Mouse (Mus musculus): ENCODE results near the gene Pde8a. TPM values are rescaled to one million over a fixed set of nuclear protein-coding genes. Genes with fewer than 3 reads are reported as not detected.

Gene Pde8a
- polyA plus RNA-seq, 1 experiment from 2014 or later = 2.0 TPM

- Histone ChIP-seq H3K27me3 (replicated peaks) (no peaks in the 10 kb centered on the region), H3K36me3 (no peaks in the 10 kb centered on the region), H3K9ac (no peak overlapping the region), H3K4me1 (no peaks in the 10 kb centered on the region), H3K27ac (no peak overlapping the region), H3K4me3 (no peak overlapping the region), H3K9me3 (replicated peaks) (no peaks in the 10 kb centered on the region), H3K4me2 (no peak overlapping the region)
- ATAC-seq = no peak
- WGBS (ENCODE audit: insufficient replicate concordance) = 65% methylated on average over 2 of the region's 2 CpGs
These were observed 81.8 kb downstream of the Pde8a start for GRCm38 (mm10) chr7:81295169-81295568.

DNA sequence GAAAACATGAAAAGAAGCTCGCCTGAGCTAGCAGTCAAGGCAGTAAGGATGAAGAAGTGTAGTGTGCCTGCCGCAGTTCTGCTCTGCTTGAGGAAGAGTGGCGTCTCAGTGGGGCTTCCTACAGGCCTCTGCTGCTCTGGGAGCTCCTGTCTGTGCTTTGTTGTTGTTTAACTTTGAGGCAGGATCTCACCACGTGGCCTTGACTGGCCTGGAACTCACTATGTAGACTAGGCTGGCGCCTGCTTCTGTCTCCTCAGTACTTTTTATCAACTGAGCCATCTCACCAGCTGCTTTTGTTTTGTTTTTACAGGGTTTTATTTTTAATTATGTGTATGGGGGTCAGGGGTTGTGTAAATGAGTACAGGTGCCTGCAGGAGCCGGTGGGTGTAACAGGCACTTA, 84.8 kb downstream of the Pde8a start:
- no peak overlapping the region for H3K4me2 ChIP-seq
- no peaks in the 10 kb centered on the region for H3K36me3 ChIP-seq
- no peaks in the 10 kb centered on the region for H3K27me3 ChIP-seq (replicated peaks)
- H3K9me3 ChIP-seq (replicated peaks) = no peaks in the 10 kb centered on the region
- no peaks in the 10 kb centered on the region for H3K4me1 ChIP-seq
- 40% methylated on average over 6 of the region's 6 CpGs for WGBS (ENCODE audit: insufficient replicate concordance)
- H3K4me3 ChIP-seq = no peak overlapping the region
- H3K9ac ChIP-seq = no peak overlapping the region
- H3K27ac ChIP-seq = no peak overlapping the region
- ATAC-seq = no peak

- 77% methylated on average over 7 of the region's 7 CpGs for WGBS (ENCODE audit: insufficient replicate concordance)
- no peaks in the 10 kb centered on the region for H3K36me3 ChIP-seq
- no peak overlapping the region for H3K4me2 ChIP-seq
- H3K27ac ChIP-seq = no peak overlapping the region
- no peak for ATAC-seq
- H3K9ac ChIP-seq = no peak overlapping the region
- H3K27me3 ChIP-seq (replicated peaks) = no peaks in the 10 kb centered on the region
- H3K4me1 ChIP-seq = no peaks in the 10 kb centered on the region
- H3K4me3 ChIP-seq = no peak overlapping the region
- H3K9me3 ChIP-seq (replicated peaks) = no peaks in the 10 kb centered on the region
These were observed 87.9 kb downstream of the Pde8a start for GRCm38 (mm10) chr7:81301323-81301722.

GRCm38 (mm10) chr7:81303682-81304081, 90.3 kb downstream of the Pde8a start:
- Histone ChIP-seq H3K4me3 (no peak overlapping the region), H3K36me3 (no peaks in the 10 kb centered on the region), H3K27me3 (replicated peaks) (no peaks in the 10 kb centered on the region), H3K4me1 (no peaks in the 10 kb centered on the region), H3K9ac (no peak overlapping the region), H3K27ac (no peak overlapping the region), H3K4me2 (no peak overlapping the region), H3K9me3 (replicated peaks) (no peaks in the 10 kb centered on the region)
- no peak for ATAC-seq
- WGBS (ENCODE audit: insufficient replicate concordance) = 54% methylated on average over 2 of the region's 2 CpGs

GRCm38 (mm10) chr7:81304100-81304499, 90.7 kb downstream of the Pde8a start:
- no peak overlapping the region for H3K9ac ChIP-seq
- no peaks in the 10 kb centered on the region for H3K9me3 ChIP-seq (replicated peaks)
- no peak overlapping the region for H3K4me2 ChIP-seq
- ATAC-seq = no peak
- no peak overlapping the region for H3K27ac ChIP-seq
- no peaks in the 10 kb centered on the region for H3K27me3 ChIP-seq (replicated peaks)
- WGBS (ENCODE audit: insufficient replicate concordance) = 36% methylated on average over 5 of the region's 5 CpGs
- no peak overlapping the region for H3K4me3 ChIP-seq
- H3K36me3 ChIP-seq = no peaks in the 10 kb centered on the region
- no peaks in the 10 kb centered on the region for H3K4me1 ChIP-seq

- ATAC-seq = no peak
- Histone ChIP-seq H3K36me3 (no peaks in the 10 kb centered on the region), H3K27me3 (replicated peaks) (no peaks in the 10 kb centered on the region), H3K9me3 (replicated peaks) (no peaks in the 10 kb centered on the region), H3K27ac (no peak overlapping the region), H3K4me2 (no peak overlapping the region), H3K4me3 (no peak overlapping the region), H3K9ac (no peak overlapping the region), H3K4me1 (no peaks in the 10 kb centered on the region)
- WGBS (ENCODE audit: insufficient replicate concordance) = 74% methylated on average over 5 of the region's 5 CpGs
These were observed 91.3 kb downstream of the Pde8a start for GRCm38 (mm10) chr7:81304675-81305074.

DNA sequence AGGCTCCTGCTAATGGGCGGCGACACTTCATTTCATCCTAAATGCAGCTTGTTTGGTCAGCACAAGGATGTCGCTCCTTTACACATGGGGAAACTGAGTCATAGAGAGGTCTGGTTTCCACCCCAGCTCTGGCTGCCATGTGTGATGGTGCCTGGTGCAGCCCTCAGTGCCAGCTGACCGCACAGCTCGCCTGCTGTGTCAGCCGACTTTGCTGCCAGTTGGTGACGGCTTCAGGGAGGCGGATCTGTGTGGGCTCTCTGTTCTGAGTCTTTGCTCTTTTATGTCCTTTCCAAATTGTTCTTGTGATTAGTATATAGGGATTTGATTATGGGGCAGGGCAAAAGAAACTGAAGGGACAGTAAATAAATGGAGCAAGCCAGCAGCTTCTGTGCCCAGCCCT, 94.3 kb downstream of the Pde8a start:
- no peak overlapping the region for H3K4me2 ChIP-seq
- H3K36me3 ChIP-seq = no peaks in the 10 kb centered on the region
- no peaks in the 10 kb centered on the region for H3K9me3 ChIP-seq (replicated peaks)
- no peaks in the 10 kb centered on the region for H3K27me3 ChIP-seq (replicated peaks)
- no peak for ATAC-seq
- no peaks in the 10 kb centered on the region for H3K4me1 ChIP-seq
- WGBS (ENCODE audit: insufficient replicate concordance) = 72% methylated on average over 8 of the region's 8 CpGs
- no peak overlapping the region for H3K9ac ChIP-seq
- H3K27ac ChIP-seq = no peak overlapping the region
- no peak overlapping the region for H3K4me3 ChIP-seq

DNA sequence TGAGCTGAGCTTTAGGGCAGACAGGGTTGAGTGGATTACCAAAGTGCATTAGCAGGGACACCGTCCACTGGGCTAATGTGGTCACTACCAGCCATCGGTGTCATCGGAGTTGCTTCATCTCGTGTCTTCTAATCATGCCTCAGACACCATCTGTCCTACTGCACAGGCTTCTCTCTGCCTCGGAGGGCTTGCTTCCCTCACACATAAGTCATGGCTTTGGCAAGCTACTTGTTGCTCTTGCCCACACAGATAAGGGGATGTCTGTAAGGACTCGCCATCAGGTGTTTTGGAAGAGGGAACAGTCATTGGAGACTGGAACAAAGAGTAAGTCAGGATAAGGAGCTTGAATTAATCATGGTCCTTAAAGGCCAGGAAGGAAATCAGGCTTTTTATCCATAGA, 95.9 kb downstream of the Pde8a start:
- H3K36me3 ChIP-seq = no peaks in the 10 kb centered on the region
- WGBS (ENCODE audit: insufficient replicate concordance) = 55% methylated on average over 6 of the region's 6 CpGs
- H3K4me1 ChIP-seq = no peaks in the 10 kb centered on the region
- ATAC-seq = no peak
- H3K27me3 ChIP-seq (replicated peaks) = no peaks in the 10 kb centered on the region
- H3K27ac ChIP-seq = no peak overlapping the region
- no peak overlapping the region for H3K4me3 ChIP-seq
- no peaks in the 10 kb centered on the region for H3K9me3 ChIP-seq (replicated peaks)
- H3K9ac ChIP-seq = no peak overlapping the region
- H3K4me2 ChIP-seq = no peak overlapping the region

GRCm38 (mm10) chr7:81311130-81311529, 97.7 kb downstream of the Pde8a start:
- no peak overlapping the region for H3K9ac ChIP-seq
- no peaks in the 10 kb centered on the region for H3K27me3 ChIP-seq (replicated peaks)
- WGBS (ENCODE audit: insufficient replicate concordance) = 53% methylated on average over 1 of the region's 1 CpGs
- no peaks in the 10 kb centered on the region for H3K9me3 ChIP-seq (replicated peaks)
- no peak overlapping the region for H3K27ac ChIP-seq
- no peak for ATAC-seq
- no peaks in the 10 kb centered on the region for H3K36me3 ChIP-seq
- H3K4me3 ChIP-seq = no peak overlapping the region
- no peaks in the 10 kb centered on the region for H3K4me1 ChIP-seq
- H3K4me2 ChIP-seq = no peak overlapping the region

GRCm38 (mm10) chr7:81311581-81311980, 98.2 kb downstream of the Pde8a start:
- Histone ChIP-seq H3K9ac (no peak overlapping the region), H3K36me3 (no peaks in the 10 kb centered on the region), H3K27ac (no peak overlapping the region), H3K4me3 (no peak overlapping the region), H3K27me3 (replicated peaks) (no peaks in the 10 kb centered on the region), H3K4me2 (no peak overlapping the region), H3K4me1 (no peaks in the 10 kb centered on the region), H3K9me3 (replicated peaks) (no peaks in the 10 kb centered on the region)
- ATAC-seq = no peak

DNA sequence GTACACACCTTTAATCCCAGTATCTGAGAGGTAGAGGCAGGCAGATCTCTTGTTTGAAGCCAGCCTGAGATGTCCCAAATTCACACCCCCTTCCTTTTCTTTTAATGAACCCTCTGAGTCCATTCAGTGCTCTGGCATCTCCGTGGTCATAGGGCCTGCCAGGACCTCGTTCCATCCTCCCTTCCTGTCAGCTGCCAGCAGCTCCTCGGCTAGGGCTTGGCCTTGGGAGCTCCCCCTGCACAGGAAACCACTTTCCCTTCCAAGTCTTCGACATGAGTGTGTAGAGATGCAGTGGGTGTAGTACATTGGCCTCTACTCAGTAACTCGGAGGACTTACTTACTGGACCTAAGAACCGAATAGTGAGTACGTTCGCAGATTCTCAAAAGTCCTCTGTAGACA, 102.2 kb downstream of the Pde8a start:
- 48% methylated on average over 8 of the region's 8 CpGs for WGBS (ENCODE audit: insufficient replicate concordance)
- no peak for ATAC-seq
- H3K4me1 ChIP-seq = no peaks in the 10 kb centered on the region

DNA sequence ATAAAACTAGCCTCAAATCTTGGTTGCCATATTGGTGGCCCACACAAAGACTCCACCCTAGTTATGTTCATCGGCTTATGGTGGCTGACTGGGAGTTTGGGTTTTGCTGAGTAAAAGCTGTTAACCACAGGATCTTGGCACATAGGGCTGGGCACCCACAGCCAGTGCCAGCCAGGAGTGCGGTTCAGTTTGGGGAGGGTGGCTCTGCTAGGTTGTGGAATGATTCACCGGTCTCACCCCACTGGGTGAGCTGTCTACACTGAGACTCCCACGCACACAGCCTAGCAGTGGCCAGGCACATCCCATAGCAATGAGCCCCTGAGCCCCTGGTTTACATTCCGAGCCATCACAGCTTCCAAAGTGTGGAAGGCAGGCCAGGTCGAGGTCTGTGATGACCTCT, 106.4 kb downstream of the Pde8a start:
- H3K36me3 ChIP-seq = no peaks in the 10 kb centered on the region
- WGBS (ENCODE audit: insufficient replicate concordance) = 74% methylated on average over 6 of the region's 6 CpGs
- H3K4me2 ChIP-seq = no peak overlapping the region
- H3K9me3 ChIP-seq (replicated peaks) = no peaks in the 10 kb centered on the region
- ATAC-seq = no peak
- H3K27ac ChIP-seq = no peak overlapping the region
- no peak overlapping the region for H3K4me3 ChIP-seq
- no peaks in the 10 kb centered on the region for H3K4me1 ChIP-seq
- H3K9ac ChIP-seq = no peak overlapping the region
- H3K27me3 ChIP-seq (replicated peaks) = no peaks in the 10 kb centered on the region

More for the DNA sequence above, 102.2 kb downstream of the Pde8a start:
- H3K9ac ChIP-seq = no peak overlapping the region
- no peaks in the 10 kb centered on the region for H3K9me3 ChIP-seq (replicated peaks)
- H3K36me3 ChIP-seq = no peaks in the 10 kb centered on the region
- H3K27me3 ChIP-seq (replicated peaks) = no peaks in the 10 kb centered on the region
- no peak overlapping the region for H3K27ac ChIP-seq
- H3K4me2 ChIP-seq = no peak overlapping the region
- no peak overlapping the region for H3K4me3 ChIP-seq

- H3K9ac ChIP-seq = no peak overlapping the region
- H3K4me1 ChIP-seq = peaks cover 9% of the 10 kb centered on the region
- H3K4me2 ChIP-seq = no peak overlapping the region
- 66% methylated on average over 5 of the region's 5 CpGs for WGBS (ENCODE audit: insufficient replicate concordance)
- no peak overlapping the region for H3K27ac ChIP-seq
- H3K4me3 ChIP-seq = no peak overlapping the region
- H3K9me3 ChIP-seq (replicated peaks) = no peaks in the 10 kb centered on the region
- H3K36me3 ChIP-seq = no peaks in the 10 kb centered on the region
- H3K27me3 ChIP-seq (replicated peaks) = no peaks in the 10 kb centered on the region
- ATAC-seq = 0 out of 2 replicates have a peak, but pooled peaks have one; percentile 27
These were observed 108.4 kb downstream of the Pde8a start for GRCm38 (mm10) chr7:81321776-81322175.

All from liver, embryonic 12.5 days (tissue).